Mouse (Mus musculus) kidney, adult 9 months (tissue): Measurements from ENCODE around the gene Gdpd4.

Experiments
- DNase-seq: peaks from one replicate; pipeline ENCODE4 v3.0.0; 2022

Gene Gdpd4

DNA sequence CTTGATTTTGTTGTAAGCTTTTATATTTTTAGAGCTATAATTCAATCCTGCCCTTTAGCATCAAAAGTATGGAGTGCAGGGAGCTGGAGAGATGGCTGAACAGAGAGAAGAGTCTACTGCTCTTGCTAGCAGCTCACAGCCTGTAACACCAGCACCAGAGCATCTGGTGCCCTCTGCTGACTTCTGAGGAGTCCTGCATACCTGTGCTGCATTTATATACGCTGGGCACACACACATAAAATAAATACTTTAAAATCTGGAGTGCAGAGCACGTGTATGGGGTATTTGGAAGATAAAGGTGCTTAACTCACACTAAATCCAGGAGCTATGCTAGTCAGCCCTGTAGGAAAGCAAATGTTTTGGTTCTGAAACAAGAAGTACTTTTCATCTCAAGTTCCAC is 166.6 kb downstream of the Gdpd4 start:
- DNase-seq = no peak

DNA sequence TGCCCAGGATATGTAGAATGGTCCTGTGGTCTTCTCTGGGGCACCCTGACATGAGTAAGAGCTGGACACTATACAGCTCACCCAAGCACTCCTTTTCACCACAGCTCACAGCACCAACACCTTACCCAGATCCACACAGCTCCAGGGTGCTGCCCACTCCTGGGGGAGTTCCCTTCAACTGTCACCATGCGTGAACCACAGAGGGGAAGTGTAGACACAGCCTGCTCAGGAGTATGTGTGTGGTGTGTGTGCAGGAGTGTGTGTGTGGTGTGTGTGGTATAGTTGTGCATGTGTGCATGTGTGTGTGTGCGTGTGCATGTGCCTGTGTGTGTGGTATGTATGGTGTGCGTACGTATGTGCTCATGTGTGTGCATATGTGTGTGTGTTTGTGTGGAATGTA is 176.1 kb downstream of the Gdpd4 start:
- no peak for DNase-seq

- DNase-seq = no peak
These were observed 177.8 kb downstream of the Gdpd4 start for GRCm38 (mm10) chr7:98097557-98097956.
